Mouse (Mus musculus) heart, adult 2 months (tissue): ENCODE measurements around the gene Tldc2. TPM values are rescaled to one million over a fixed set of nuclear protein-coding genes. Genes with fewer than 3 reads are reported as not detected.

ENCODE experiments used
- DNase-seq, 2 experiments: peaks; one replicate each; pipeline ENCODE4 v3.0.0; 2021
- H3K27ac ChIP-seq: fragments of 200-600 bp; 2 replicates; pipeline ENCODE4 v1.8.1; 2022
- H3K27me3 ChIP-seq: fragments of 200-500 bp; 2 replicates; pipeline ENCODE4 v1.6.1; 2012; ENCODE audit warnings: mild to moderate bottlenecking, low read length, inconsistent platforms, mixed read lengths; ENCODE audit not compliant: control insufficient read depth, insufficient read depth
- H3K36me3 ChIP-seq: fragments of 200-500 bp; 2 replicates; pipeline ENCODE4 v1.6.1; 2012; ENCODE audit warnings: low read length, inconsistent platforms; ENCODE audit not compliant: control insufficient read depth, insufficient read depth
- H3K4me1 ChIP-seq: fragments of 200-500 bp; 2 replicates; pipeline ENCODE4 v1.6.1; 2011; ENCODE audit warnings: low read length; ENCODE audit not compliant: control insufficient read depth, insufficient read depth
- H3K4me3 ChIP-seq: fragments of 200-600 bp; 2 replicates; pipeline ENCODE4 v1.8.1; 2022
- H3K79me2 ChIP-seq: fragments of 200-500 bp; replicated peaks from 2 replicates; pipeline ENCODE4 v1.6.1; 2012; ENCODE audit warnings: mild to moderate bottlenecking, inconsistent platforms, low read length, moderate library complexity, mixed read lengths; ENCODE audit not compliant: control insufficient read depth, insufficient read depth
- H3K9ac ChIP-seq: fragments of 200-500 bp; 2 replicates; pipeline ENCODE4 v1.6.1; 2012; ENCODE audit warnings: low read depth, mild to moderate bottlenecking, control low read depth, inconsistent platforms, low read length, mixed read lengths
- CTCF ChIP-seq: fragments of 200-600 bp; IDR thresholded peaks from 2 replicates; pipeline ENCODE4 v1.8.1; 2022; ENCODE audit warnings: antibody characterized with exemption, mild to moderate bottlenecking, moderate library complexity
- EP300 ChIP-seq: fragments of 200-500 bp; IDR thresholded peaks from 2 replicates; pipeline ENCODE4 v1.6.1; 2011; ENCODE audit warnings: low read depth, low read length, control low read depth; ENCODE audit not compliant: insufficient read depth
- POLR2A ChIP-seq: fragments of 200-500 bp; IDR thresholded peaks from 2 replicates; pipeline ENCODE4 v1.6.1; 2011; ENCODE audit warnings: mild to moderate bottlenecking, low read depth, low read length, control low read depth; ENCODE audit not compliant: insufficient read depth
- WGBS: fragments of 180-500 bp; shearing (Covaris S2); methylation state at CpG from one replicate; pipeline ENCODE4 v1.1.7; 2018; 5-methylcytosine and 5-hydroxymethylcytosine counted together
- intact Hi-C: fragments of 180-260 bp; cut with DNase I; formaldehyde crosslinking; loops from one replicate; pipeline ENCODE4 v1.15.1; 2025
- long read RNA-seq: library from polyadenylated mRNA; stranded (forward); transcript quantifications from one replicate; pipeline ENCODE4 v2.0.0, GENCODE M21; 2021
- polyA plus RNA-seq: library from polyadenylated mRNA; depleted of rRNA; stranded (reverse); fragments of >200 nt; gene quantifications from 2 replicates; pipeline ENCODE4 v1.2.3, GENCODE M21; 2012; rRNA removed
- total RNA-seq, 2 experiments: library from RNA; stranded (reverse); gene quantifications; 2 replicates each; pipeline ENCODE4 v1.2.3; 2021

The Tldc2 gene
- total RNA-seq (not detected), polyA plus RNA-seq (not detected in 2 replicates)
- long read RNA-seq = 0 reads

- Histone ChIP-seq H3K27me3 (no peaks in the 10 kb centered on the region), H3K79me2 (no peaks in the 10 kb centered on the region), H3K4me1 (no peaks in the 10 kb centered on the region; the same call in 1 of the 2 replicates), H3K36me3 (no peaks in the 10 kb centered on the region), H3K9ac (no peak within 1 kb of the TSS), H3K27ac (no peak within 1 kb of the TSS), H3K4me3 (no peak within 1 kb of the TSS)
- DNase-seq = no peak
- WGBS = 90% methylated on average over 8 of the region's 8 CpGs
- no peak for TF ChIP-seq POLR2A
- no peak for TF ChIP-seq CTCF
- intact Hi-C loops = no loop called here
Observed at GRCm38 (mm10) chr2:157086796-157087195, at the start of gene Tldc2. TSS of gene Tldc2 (plus strand) at chr2:157087055.

- DNase-seq = no peak
- WGBS = 85% methylated on average over 9 of the region's 9 CpGs
- H3K79me2 ChIP-seq = peaks cover 3% of the 10 kb centered on the region
- no peaks in the 10 kb centered on the region for H3K36me3 ChIP-seq
- no peak overlapping the region for H3K9ac ChIP-seq
- no peaks in the 10 kb centered on the region for H3K27me3 ChIP-seq
- H3K27ac ChIP-seq = no peak overlapping the region
- peaks cover 1% of the 10 kb centered on the region; the same call in 1 of the 2 replicates for H3K4me1 ChIP-seq
- intact Hi-C loops = no loop called here
- no peak overlapping the region for H3K4me3 ChIP-seq
- no peak for TF ChIP-seq POLR2A
- no peak for TF ChIP-seq EP300
- TF ChIP-seq CTCF = no peak
Observed at GRCm38 (mm10) chr2:157037303-157037702, 49.6 kb upstream of the Tldc2 start.

GRCm38 (mm10) chr2:157039900-157040648, 46.8 kb upstream of the Tldc2 start:
- Histone ChIP-seq H3K27me3 (no peaks in the 10 kb centered on the region), H3K4me3 (no peak overlapping the region), H3K9ac (no peak overlapping the region), H3K36me3 (no peaks in the 10 kb centered on the region), H3K27ac (no peak overlapping the region), H3K79me2 (peaks cover 3% of the 10 kb centered on the region), H3K4me1 (peaks cover 1% of the 10 kb centered on the region; the same call in 1 of the 2 replicates)
- no peak for TF ChIP-seq POLR2A
- TF ChIP-seq CTCF = peak; percentile 46
- intact Hi-C loops = no loop called here
- DNase-seq = peak; percentile 49 to 60
- WGBS = 71% methylated on average over 50 of the region's 50 CpGs

DNA sequence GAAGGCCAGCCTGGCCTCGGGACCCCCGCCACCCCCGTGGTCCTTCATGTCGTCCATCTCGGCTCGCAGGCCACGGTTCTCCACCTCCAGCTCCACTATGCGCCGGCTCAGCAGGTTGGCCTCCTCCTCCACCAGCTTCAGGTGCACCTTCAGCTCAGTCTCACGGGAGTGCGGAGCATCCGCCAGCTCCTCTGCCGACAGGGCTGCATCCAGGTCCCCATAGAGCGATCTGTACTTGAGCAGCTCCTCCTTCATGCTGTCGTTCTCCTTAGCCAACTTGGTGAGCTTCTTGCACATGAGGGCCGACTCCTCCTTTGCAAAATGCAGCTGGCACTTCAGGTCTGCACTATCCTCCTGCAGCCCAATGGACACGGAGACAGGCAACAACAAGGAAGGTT, 46.2 kb upstream of the Tldc2 start:
- WGBS = 80% methylated on average over 17 of the region's 17 CpGs
- Histone ChIP-seq H3K27me3 (no peaks in the 10 kb centered on the region), H3K79me2 (peaks cover 3% of the 10 kb centered on the region), H3K4me1 (peaks cover 1% of the 10 kb centered on the region; the same call in 1 of the 2 replicates), H3K4me3 (no peak overlapping the region), H3K27ac (no peak overlapping the region), H3K36me3 (no peaks in the 10 kb centered on the region), H3K9ac (no peak overlapping the region)
- intact Hi-C loops = no loop called here
- TF ChIP-seq CTCF = no peak
- TF ChIP-seq EP300 = no peak
- no peak for TF ChIP-seq POLR2A
- DNase-seq = no peak

- no peaks in the 10 kb centered on the region for H3K27me3 ChIP-seq
- DNase-seq = no peak
- 47% methylated on average over 7 of the region's 7 CpGs for WGBS
- intact Hi-C loops = no loop called here
- H3K79me2 ChIP-seq = peaks cover 3% of the 10 kb centered on the region
- no peak overlapping the region for H3K4me3 ChIP-seq
- H3K9ac ChIP-seq = no peak overlapping the region
- H3K4me1 ChIP-seq = peaks cover 1% of the 10 kb centered on the region; the same call in 1 of the 2 replicates
- no peaks in the 10 kb centered on the region for H3K36me3 ChIP-seq
- H3K27ac ChIP-seq = no peak overlapping the region
- TF ChIP-seq POLR2A (no peak), EP300 (no peak), CTCF (no peak)
Observed at GRCm38 (mm10) chr2:157041421-157041820, 45.4 kb upstream of the Tldc2 start.

DNA sequence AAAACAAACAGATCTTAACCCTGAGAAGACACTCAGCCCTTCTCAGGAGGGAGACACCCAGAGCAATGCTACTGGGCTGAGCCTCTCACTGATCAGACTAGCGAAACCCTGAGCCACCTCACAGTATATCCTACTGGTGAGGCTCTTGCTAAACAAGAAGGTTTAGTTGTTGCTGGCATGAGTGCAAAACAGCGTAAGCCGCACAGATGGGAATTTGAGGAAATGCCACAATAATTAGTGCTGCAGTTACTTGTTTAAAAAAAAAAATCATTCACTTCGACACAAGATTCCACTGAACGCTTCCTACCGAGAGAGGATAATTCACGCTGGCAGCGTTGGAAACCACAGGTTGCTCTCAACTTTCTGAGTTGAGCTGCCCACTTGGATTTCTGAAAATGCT, 43.3 kb upstream of the Tldc2 start:
- H3K4me3 ChIP-seq = no peak overlapping the region
- no peak overlapping the region for H3K9ac ChIP-seq
- 54% methylated on average over 8 of the region's 8 CpGs for WGBS
- intact Hi-C loops = loop anchor here (2.0 kb wide), 1 partner anchor 51 kb away; no protein-coding TSS in a partner anchor
- no peak overlapping the region for H3K27ac ChIP-seq
- H3K27me3 ChIP-seq = no peaks in the 10 kb centered on the region
- no peak for DNase-seq
- H3K36me3 ChIP-seq = no peaks in the 10 kb centered on the region
- no peak for TF ChIP-seq CTCF
- no peak for TF ChIP-seq EP300
- peaks cover 1% of the 10 kb centered on the region; the same call in 1 of the 2 replicates for H3K4me1 ChIP-seq
- peaks cover 3% of the 10 kb centered on the region for H3K79me2 ChIP-seq
